Mouse (Mus musculus): ENCODE measurements around the gene Tkfc.

Gene Tkfc

GRCm38 (mm10) chr19:10605293-10605900 lies at the start of gene Tkfc, which contains the start of gene Ddb1:
Gene Tkfc, minus strand, starts transcription at chr19:10605654.
Gene Ddb1, plus strand, starts transcription at chr19:10605327.
- peak; percentile 91 to 96 for DNase-seq (ENCODE audit: low read depth in 1 of 2, low spot score in 2 of 2)

GRCm38 (mm10) chr19:10648156-10648555 lies 42.7 kb upstream of the Tkfc start:
- DNase-seq (ENCODE audit: low read depth in 1 of 2, low spot score in 2 of 2): no peak

GRCm38 (mm10) chr19:10645616-10646015 lies 40.2 kb upstream of the Tkfc start:
- DNase-seq (ENCODE audit: low read depth in 1 of 2, low spot score in 2 of 2): no peak

- no peak for DNase-seq (ENCODE audit: low read depth in 1 of 2, low spot score in 2 of 2)
Measured at GRCm38 (mm10) chr19:10640589-10641378, 35.3 kb upstream of the Tkfc start.

DNA sequence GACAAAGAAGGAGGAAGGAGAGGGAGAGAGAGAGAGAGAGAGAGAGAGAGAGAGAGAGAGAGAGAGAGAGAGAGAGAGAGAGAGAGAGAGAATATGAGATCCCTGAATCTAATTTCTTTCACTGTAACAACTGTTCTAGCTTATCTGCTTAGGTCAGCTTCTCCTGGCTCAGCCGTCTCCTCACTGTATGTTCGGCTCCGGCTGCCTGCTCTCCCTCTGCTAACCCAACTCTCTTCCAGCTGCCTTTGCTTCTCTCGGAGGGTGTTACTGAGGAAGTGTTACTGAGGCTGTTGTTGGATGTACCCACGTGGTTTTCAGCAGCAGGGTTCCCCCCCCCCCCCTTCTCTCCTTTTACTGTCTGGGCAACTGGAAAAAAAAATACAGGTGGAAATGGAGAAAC lies 34.6 kb upstream of the Tkfc start:
- DNase-seq (ENCODE audit: low read depth in 1 of 2, low spot score in 2 of 2): no peak

- no peak for DNase-seq (ENCODE audit: low read depth in 1 of 2, low spot score in 2 of 2)
Measured at GRCm38 (mm10) chr19:10637840-10638239, 32.4 kb upstream of the Tkfc start.

GRCm38 (mm10) chr19:10634872-10635318 lies 29.4 kb upstream of the Tkfc start:
- no peak for DNase-seq (ENCODE audit: low read depth in 1 of 2, low spot score in 2 of 2)

DNA sequence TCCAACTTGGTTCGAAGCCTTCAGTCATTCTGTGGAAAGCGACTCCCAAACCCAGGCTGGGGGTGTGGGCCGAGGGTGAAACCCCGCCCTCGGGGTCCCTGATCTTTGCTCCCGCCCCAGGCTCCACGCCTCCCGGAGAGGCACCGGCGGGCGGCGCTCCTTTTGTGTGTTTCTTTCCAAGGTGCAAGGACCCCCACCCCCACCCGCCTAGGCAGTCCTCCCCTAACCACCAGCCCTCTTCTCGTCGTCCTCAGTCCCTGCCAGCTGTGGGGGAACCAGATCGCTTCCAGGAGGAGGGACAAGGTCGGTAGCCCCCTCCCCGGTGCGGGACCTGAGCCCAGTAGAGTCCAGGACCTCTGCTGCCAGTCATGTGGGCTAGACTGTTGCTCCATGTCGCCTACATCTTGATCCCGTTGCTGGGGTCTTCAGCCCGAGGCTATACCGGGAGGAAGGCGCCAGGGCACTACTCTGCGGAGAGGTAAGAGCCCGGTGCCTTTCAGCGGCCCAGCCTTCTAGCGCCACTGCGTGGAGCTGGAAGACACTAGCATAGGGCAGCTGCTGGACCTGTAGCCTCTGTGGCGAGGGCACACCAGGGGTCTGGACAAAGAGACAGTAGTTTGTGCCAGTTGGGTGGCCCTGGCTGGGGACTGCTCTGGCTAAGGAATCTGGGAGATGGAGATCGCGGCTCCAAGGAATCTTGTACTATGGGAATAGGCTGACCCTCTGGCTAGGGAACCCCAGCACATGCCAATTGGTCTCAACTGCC lies 28.8 kb upstream of the Tkfc start, which contains the start of gene Vwce:
Gene Vwce, plus strand, starts transcription at position 108 of the 766 bp plus-strand sequence.
- no peak for DNase-seq (ENCODE audit: low read depth in 1 of 2, low spot score in 2 of 2)

DNA sequence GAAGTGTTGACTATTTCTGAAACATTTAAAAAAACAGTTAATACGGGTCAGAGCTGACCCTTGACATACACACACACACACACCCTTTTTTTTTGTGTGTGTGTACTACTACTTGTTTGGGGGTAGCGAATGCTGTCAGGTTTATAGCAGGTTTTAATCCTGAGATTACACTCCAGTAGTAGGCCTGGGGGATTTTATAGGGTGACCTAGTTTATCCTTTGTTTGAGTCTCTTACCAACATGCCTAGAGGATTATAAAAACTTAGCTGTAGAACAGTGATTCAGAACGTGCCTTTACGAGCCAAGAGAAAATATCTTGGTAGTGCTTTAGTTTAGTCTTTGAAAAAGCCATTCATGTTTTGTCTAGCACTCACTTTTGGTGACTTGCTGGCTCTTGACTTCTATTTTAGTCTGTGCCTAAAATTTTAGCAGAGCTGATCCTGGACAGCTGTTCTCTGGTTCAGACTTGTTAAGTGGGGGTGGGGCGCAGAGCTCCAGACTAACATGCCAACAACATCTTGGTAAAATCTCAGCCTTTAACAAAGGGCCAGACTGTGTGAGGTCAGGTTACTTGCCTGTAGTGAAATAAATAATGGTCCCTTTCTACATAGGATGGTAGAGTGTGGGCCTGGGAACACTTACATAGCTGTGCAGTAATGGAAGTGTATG lies 3.3 kb upstream of the Tkfc start:
- DNase-seq (ENCODE audit: low read depth in 1 of 2, low spot score in 2 of 2): no peak

GRCm38 (mm10) chr19:10605901-10606622 lies 608 bp upstream of the Tkfc start:
- no peak for DNase-seq (ENCODE audit: low read depth in 1 of 2, low spot score in 2 of 2)

DNA sequence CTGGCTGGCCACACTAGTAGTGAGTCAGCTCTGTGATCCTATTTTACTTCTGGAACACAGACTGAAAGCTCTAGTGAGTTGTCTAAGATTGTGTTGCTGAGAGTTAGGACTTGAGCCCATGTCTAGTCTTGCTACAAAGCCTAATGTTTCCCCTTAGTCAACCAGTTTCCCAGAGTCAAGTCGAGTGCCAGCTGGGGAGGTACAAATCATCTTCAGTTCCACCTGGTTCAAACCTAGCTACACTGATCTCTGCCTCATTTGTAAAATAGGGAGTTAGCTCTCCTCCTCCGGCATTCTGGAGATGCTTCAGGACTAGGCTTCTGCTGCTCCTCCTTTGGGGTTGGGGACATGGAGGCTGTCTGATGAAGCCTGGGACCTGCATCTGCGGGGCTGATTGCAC lies 920 bp downstream of the Tkfc start:
- DNase-seq (ENCODE audit: low read depth in 1 of 2, low spot score in 2 of 2): no peak

DNA sequence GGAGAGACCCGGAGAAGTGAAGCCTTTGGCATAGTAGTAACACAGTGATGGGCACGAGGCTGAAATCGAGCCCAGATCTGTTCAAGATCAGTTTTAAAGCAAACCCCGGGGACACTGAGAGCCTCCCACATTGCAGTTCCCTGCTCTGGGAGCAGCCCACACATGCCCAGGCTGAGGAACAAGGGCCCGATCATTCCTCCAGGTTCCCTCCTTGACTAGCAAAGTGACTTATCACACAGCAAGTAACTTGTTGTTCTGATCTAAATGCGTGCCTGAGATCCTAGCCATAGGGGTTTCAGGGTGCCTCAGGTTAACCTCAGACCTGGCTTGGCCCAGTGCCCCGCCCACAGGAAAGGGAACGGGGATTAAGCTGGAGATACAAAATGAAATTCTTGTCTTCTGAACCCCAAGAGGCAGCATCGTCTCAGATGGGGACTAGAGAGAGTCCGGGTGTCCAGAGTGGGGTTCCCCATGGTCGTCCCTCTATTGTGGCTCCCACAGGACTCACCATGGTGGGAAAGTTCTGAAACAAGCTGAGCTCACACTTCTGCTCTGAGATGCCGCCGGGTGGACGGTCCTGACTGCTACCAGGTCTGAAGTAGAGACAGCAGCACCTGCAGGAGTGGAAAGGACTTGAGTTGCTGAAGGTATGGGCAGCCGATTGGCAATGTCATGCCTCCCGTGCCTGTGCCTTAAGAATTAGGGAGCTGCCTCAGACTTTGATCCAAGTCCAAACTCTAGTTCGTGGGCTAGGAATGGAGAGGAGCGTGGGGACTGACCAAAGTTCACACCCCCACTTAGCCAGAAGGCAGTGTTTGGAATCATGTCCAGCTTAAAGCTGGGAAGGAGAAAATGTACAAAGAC lies 1.6 kb downstream of the Tkfc start:
- no peak for DNase-seq (ENCODE audit: low read depth in 1 of 2, low spot score in 2 of 2)

- DNase-seq (ENCODE audit: low read depth in 1 of 2, low spot score in 2 of 2): peak; percentile 50 to 73
Measured at GRCm38 (mm10) chr19:10602787-10603186, 2.7 kb downstream of the Tkfc start.

- DNase-seq (ENCODE audit: low read depth in 1 of 2, low spot score in 2 of 2): no peak
Measured at GRCm38 (mm10) chr19:10602247-10602769, 3.1 kb downstream of the Tkfc start.

DNA sequence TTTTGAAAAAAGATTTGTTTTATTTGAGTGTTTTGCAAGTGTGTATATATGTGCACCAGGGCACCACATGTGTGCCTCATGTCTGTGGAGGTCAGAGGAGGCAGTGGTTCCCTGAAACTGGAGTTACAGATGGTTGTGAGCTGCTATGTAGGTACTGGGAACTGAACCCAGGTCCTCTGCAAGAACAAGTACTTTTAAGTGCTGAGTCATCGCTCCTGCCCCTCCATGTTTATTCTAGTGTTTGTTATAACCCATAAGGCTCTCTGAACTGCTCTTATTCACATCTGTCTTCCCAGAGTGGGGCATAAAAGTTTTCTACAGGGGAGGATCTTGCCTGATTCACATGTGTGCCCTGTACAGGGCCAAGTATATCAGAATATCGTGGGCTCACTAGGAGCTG lies 5.8 kb downstream of the Tkfc start:
- no peak for DNase-seq (ENCODE audit: low read depth in 1 of 2, low spot score in 2 of 2)

GRCm38 (mm10) chr19:10598188-10598587 lies 7.3 kb downstream of the Tkfc start:
- no peak for DNase-seq (ENCODE audit: low read depth in 1 of 2, low spot score in 2 of 2)

GRCm38 (mm10) chr19:10591659-10592377 lies 13.6 kb downstream of the Tkfc start:
- DNase-seq (ENCODE audit: low read depth in 1 of 2, low spot score in 2 of 2): no peak

DNA sequence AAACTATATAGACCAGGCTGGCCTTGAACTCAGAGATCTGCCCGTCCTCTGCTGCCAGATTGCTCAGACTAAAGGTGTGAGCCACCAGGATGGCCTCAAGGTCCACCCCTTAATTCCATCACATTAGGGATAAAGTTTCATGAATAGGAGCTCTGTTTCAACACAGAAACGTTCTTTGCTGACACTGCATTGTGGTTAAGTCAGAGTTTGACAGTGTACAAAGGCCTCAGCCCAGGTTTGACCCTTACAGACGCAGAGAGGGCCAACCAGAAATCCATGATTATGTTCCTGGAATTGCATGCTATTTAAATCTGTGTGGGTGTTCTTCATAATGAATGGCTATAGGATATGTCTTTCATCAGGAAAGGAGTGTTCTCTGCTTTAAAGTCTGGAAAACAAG lies 15.2 kb downstream of the Tkfc start:
- no peak for DNase-seq (ENCODE audit: low read depth in 1 of 2, low spot score in 2 of 2)
